Mouse (Mus musculus) myocyte (in vitro differentiated cells): ENCODE data around the gene Rabep1.

Experiments used
- CEBPB ChIP-seq: IDR thresholded peaks from 2 replicates; pipeline ENCODE4 v1.6.1; 2011; ENCODE audit warnings: mild to moderate bottlenecking, moderate library complexity; ENCODE audit not compliant: poor library complexity, insufficient read depth, severe bottlenecking
- E2F4 ChIP-seq: IDR thresholded peaks from one replicate; pipeline ENCODE4 v1.6.1; 2011; ENCODE audit warnings: mild to moderate bottlenecking, control low read depth, moderate library complexity; ENCODE audit not compliant: insufficient read depth
- MAX ChIP-seq: IDR thresholded peaks from one replicate; pipeline ENCODE4 v1.6.1; 2011; ENCODE audit warnings: low read depth, mild to moderate bottlenecking, control low read depth
- MYOD1 ChIP-seq, 3 experiments: IDR thresholded peaks; one replicate each; pipeline ENCODE4 v1.6.1; 2011; ENCODE audit warnings: control low read depth in 2 of 3, low read depth in 2 of 3, mild to moderate bottlenecking in 2 of 3, moderate library complexity in 1 of 3; ENCODE audit not compliant: insufficient read length in 2 of 3, control insufficient read depth in 1 of 3
- MYOG ChIP-seq, 3 experiments: IDR thresholded peaks; one replicate each; pipeline ENCODE4 v1.6.1; 2011; ENCODE audit warnings: control low read depth in 2 of 3, low read depth in 2 of 3, mild to moderate bottlenecking in 2 of 3; ENCODE audit not compliant: insufficient read length in 2 of 3, control insufficient read depth in 1 of 3, insufficient read depth in 1 of 3
- POLR2A ChIP-seq: IDR thresholded peaks from one replicate; pipeline ENCODE4 v1.6.1; 2011; ENCODE audit warnings: low read depth, mild to moderate bottlenecking, control low read depth, moderate library complexity; ENCODE audit not compliant: insufficient read length
- REST ChIP-seq: IDR thresholded peaks from one replicate; pipeline ENCODE4 v1.6.1; 2011; ENCODE audit warnings: mild to moderate bottlenecking, control low read depth, moderate library complexity; ENCODE audit not compliant: insufficient read depth, insufficient read length
- SRF ChIP-seq: IDR thresholded peaks from one replicate; pipeline ENCODE4 v1.6.1; 2011; ENCODE audit warnings: low read depth; ENCODE audit not compliant: control insufficient read depth, insufficient read length
- TCF12 ChIP-seq: IDR thresholded peaks from one replicate; pipeline ENCODE4 v1.6.1; 2011; ENCODE audit warnings: mild to moderate bottlenecking, control low read depth; ENCODE audit not compliant: poor library complexity, insufficient read depth, severe bottlenecking
- USF1 ChIP-seq: IDR thresholded peaks from one replicate; pipeline ENCODE4 v1.6.1; 2011; ENCODE audit warnings: low read depth, mild to moderate bottlenecking, control low read depth, moderate library complexity

DNA sequence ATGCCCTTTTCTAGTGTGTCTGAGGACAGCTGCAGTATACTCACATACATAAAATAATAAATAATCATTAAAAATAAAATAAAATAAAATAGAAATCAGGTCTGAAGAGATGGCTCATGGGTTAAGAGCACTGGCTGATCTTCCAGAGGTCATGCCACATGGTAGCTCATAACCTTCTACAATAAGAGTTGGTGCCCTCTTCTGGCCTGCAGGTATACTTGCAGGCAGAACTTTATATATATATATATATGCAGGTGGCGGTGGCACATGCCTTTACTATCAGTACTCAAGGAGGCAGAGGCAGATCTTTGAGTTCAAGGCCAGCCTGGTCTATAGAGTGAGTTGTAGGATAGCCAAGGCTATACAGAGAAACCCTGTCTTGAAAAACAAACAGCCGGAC is 18.4 kb upstream of the Rabep1 start:
- no peak for TF ChIP-seq MYOG (IDR thresholded peaks at IDR 0.05; ENCODE audit: control insufficient read depth in 1 of 3, insufficient read depth in 1 of 3, insufficient read length in 2 of 3, low read depth in 2 of 3)
- no peak for TF ChIP-seq MAX
- TF ChIP-seq TCF12 = no peak
- TF ChIP-seq POLR2A = no peak
- no peak for TF ChIP-seq CEBPB
- TF ChIP-seq USF1 = no peak
- TF ChIP-seq SRF = no peak
- no peak for TF ChIP-seq E2F4
- TF ChIP-seq MYOD1 (IDR thresholded peaks at IDR 0.05; ENCODE audit: control insufficient read depth in 1 of 3, insufficient read length in 2 of 3, low read depth in 2 of 3) = no peak
- TF ChIP-seq REST = no peak
